28 mouse cellular contexts compared by ENCODE assay signal in the genomic region with DNA sequence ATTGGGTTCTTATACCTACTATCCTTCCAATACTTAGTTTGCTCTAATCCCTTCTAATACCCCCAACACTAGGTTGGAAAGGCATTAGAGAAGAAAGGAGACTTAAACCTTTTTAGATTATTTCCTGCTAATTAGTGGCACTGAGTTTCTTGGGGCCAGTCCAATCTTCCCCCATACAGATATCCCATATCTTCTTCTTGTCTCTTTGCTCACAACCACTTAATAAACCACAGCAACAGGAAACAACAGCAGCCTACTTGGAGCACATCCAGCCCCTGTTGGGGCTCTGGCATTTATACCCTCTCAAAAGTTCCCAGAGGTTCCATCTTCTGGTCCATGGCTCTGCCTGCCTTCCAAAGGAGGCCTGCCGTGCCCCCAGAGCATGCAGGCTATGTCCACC. TPM values are rescaled to one million over a fixed set of nuclear protein-coding genes. Genes with fewer than 3 reads are reported as not detected.
"Had no signal": no experiment of that assay in that cellular context is flagged by ENCODE, and none has a peak within 500 bp of the region (broad histone marks: within the 10 kb centered on the region; RNA-seq: fewer than 3 reads in every experiment).

No protein-coding gene starts in this region.

- DNase-seq: cerebellum, adult 8-10 months; cerebellum, adult 9-10 months; cerebellum, adult 9-11 months; cerebellum, postnatal 10 days; cerebellum, postnatal 14 days; cerebellum, postnatal 25 days; cerebellum, postnatal 36 days; embryo, embryonic 11 days; forebrain, postnatal 0 days; gastrocnemius, adult 2 months; gastrocnemius, postnatal 10 days; gastrocnemius, postnatal 14 days; gastrocnemius, postnatal 25 days; gastrocnemius, postnatal 36 days; heart, adult 18-20 months had no signal

- H3K27me3 ChIP-seq: embryonic facial prominence, embryonic 12.5 days; embryonic facial prominence, embryonic 13.5 days; embryonic facial prominence, embryonic 15.5 days; forebrain, embryonic 12.5 days; forebrain, embryonic 13.5 days; forebrain, embryonic 15.5 days had no signal

- H3K27ac ChIP-seq: embryonic facial prominence, embryonic 10.5 days; embryonic facial prominence, embryonic 12.5 days; embryonic facial prominence, embryonic 13.5 days; embryonic facial prominence, embryonic 15.5 days; forebrain, embryonic 10.5 days; forebrain, embryonic 12.5 days; forebrain, embryonic 13.5 days; forebrain, embryonic 15.5 days; gastrocnemius, adult 2 months had no signal

- H3K9me3 ChIP-seq: embryonic facial prominence, embryonic 10.5 days; embryonic facial prominence, embryonic 12.5 days; embryonic facial prominence, embryonic 13.5 days; embryonic facial prominence, embryonic 15.5 days; forebrain, embryonic 10.5 days; forebrain, embryonic 12.5 days; forebrain, embryonic 13.5 days; forebrain, embryonic 15.5 days had no signal

- H3K36me3 ChIP-seq: embryonic facial prominence, embryonic 10.5 days; embryonic facial prominence, embryonic 12.5 days; embryonic facial prominence, embryonic 13.5 days; embryonic facial prominence, embryonic 15.5 days; forebrain, embryonic 10.5 days; forebrain, embryonic 12.5 days; forebrain, embryonic 15.5 days had no signal

- H3K4me1 ChIP-seq: embryonic facial prominence, embryonic 10.5 days; embryonic facial prominence, embryonic 12.5 days; embryonic facial prominence, embryonic 13.5 days; embryonic facial prominence, embryonic 15.5 days; forebrain, embryonic 10.5 days; forebrain, embryonic 12.5 days; forebrain, embryonic 13.5 days; forebrain, embryonic 15.5 days had no signal

- H3K4me2 ChIP-seq: embryonic facial prominence, embryonic 12.5 days; embryonic facial prominence, embryonic 13.5 days; embryonic facial prominence, embryonic 15.5 days; forebrain, embryonic 12.5 days; forebrain, embryonic 13.5 days; forebrain, embryonic 15.5 days had no signal

- H3K4me3 ChIP-seq: embryonic facial prominence, embryonic 10.5 days; embryonic facial prominence, embryonic 12.5 days; embryonic facial prominence, embryonic 13.5 days; embryonic facial prominence, embryonic 15.5 days; erythroblast, embryonic 14.5 days; forebrain, embryonic 10.5 days; forebrain, embryonic 12.5 days; forebrain, embryonic 13.5 days; forebrain, embryonic 15.5 days; gastrocnemius, adult 2 months had no signal

- H3K9ac ChIP-seq: embryonic facial prominence, embryonic 12.5 days; embryonic facial prominence, embryonic 13.5 days; embryonic facial prominence, embryonic 15.5 days; forebrain, embryonic 12.5 days; forebrain, embryonic 13.5 days; forebrain, embryonic 15.5 days; forebrain, postnatal 0 days had no signal

- ATAC-seq: forebrain, embryonic 13.5 days; forebrain, embryonic 14.5 days; forebrain, embryonic 15.5 days; forebrain, embryonic 16.5 days; forebrain, postnatal 0 days had no signal

RNA-seq across cellular contexts. Expression of a gene that starts 25.1 kb away (rescaled TPM):
- total RNA-seq: gastrocnemius, adult 2 months; gastrocnemius, adult 8-10 months; gastrocnemius, postnatal 25 days; granulocyte monocyte progenitor cell, adult 5-6 weeks had no signal
- polyA plus RNA-seq: erythroblast, embryonic 14.5 days had no signal
